Mouse (Mus musculus): Measurements from ENCODE around the gene Oaz1. TPM values are rescaled to one million over a fixed set of nuclear protein-coding genes. Genes with fewer than 3 reads are reported as not detected.
"Not testable (repeated sequence)": the region's sequence is repeated elsewhere in the genome, so short reads cannot be mapped to it uniquely, and the experiment has no call there.

The Oaz1 gene
- total RNA-seq, 2 experiments from 2014 or later = 893 to 962 TPM

- no peak for DNase-seq
- intact Hi-C loops (cut with DNase I) = no loop called here
Observed at GRCm38 (mm10) chr10:80818599-80819281, 7.7 kb upstream of the Oaz1 start.

GRCm38 (mm10) chr10:80819406-80819805 lies 7.0 kb upstream of the Oaz1 start:
- no peak for DNase-seq
- intact Hi-C loops (cut with DNase I) = no loop called here

- intact Hi-C loops (cut with DNase I) = loop anchor here (2.0 to 5.0 kb wide), 2 partner anchors 57 to 175 kb away; no protein-coding TSS in a partner anchor
- no peak for DNase-seq
Observed at GRCm38 (mm10) chr10:80821991-80822390, 4.5 kb upstream of the Oaz1 start.

- no peak for DNase-seq
- intact Hi-C loops (cut with DNase I) = loop anchor here (2.0 to 5.0 kb wide), 2 partner anchors 56 to 175 kb away; no protein-coding TSS in a partner anchor
Observed at GRCm38 (mm10) chr10:80822528-80822927, 3.9 kb upstream of the Oaz1 start.

GRCm38 (mm10) chr10:80823316-80823715 lies 3.1 kb upstream of the Oaz1 start:
- no peak for DNase-seq
- intact Hi-C loops (cut with DNase I) = loop anchor here (2.0 to 5.0 kb wide), 2 partner anchors 55 to 174 kb away; no protein-coding TSS in a partner anchor

- DNase-seq = no peak
- intact Hi-C loops (cut with DNase I) = loop anchor here (2.0 to 5.0 kb wide), 2 partner anchors 55 to 173 kb away; no protein-coding TSS in a partner anchor
Observed at GRCm38 (mm10) chr10:80823847-80824643, 2.4 kb upstream of the Oaz1 start.

- intact Hi-C loops (cut with DNase I) = loop anchor here (5.0 kb wide), 1 partner anchor 172 kb away; no protein-coding TSS in a partner anchor
- no peak for DNase-seq
Observed at GRCm38 (mm10) chr10:80824827-80825226, 1.6 kb upstream of the Oaz1 start.

GRCm38 (mm10) chr10:80827063-80827869 lies 810 bp downstream of the Oaz1 start:
- intact Hi-C loops (cut with DNase I) = no loop called here
- DNase-seq = no peak

GRCm38 (mm10) chr10:80827870-80828420 lies 1.5 kb downstream of the Oaz1 start:
- no peak for DNase-seq
- intact Hi-C loops (cut with DNase I) = no loop called here

GRCm38 (mm10) chr10:80828587-80828986 lies 2.1 kb downstream of the Oaz1 start:
- intact Hi-C loops (cut with DNase I); DNase-seq: not testable (repeated sequence)

- no peak for DNase-seq
- intact Hi-C loops (cut with DNase I) = no loop called here
Observed at GRCm38 (mm10) chr10:80829359-80830278, 3.2 kb downstream of the Oaz1 start.

GRCm38 (mm10) chr10:80831136-80831535 lies 4.7 kb downstream of the Oaz1 start:
- DNase-seq = peak; percentile 45 to 57
- intact Hi-C loops (cut with DNase I) = no loop called here

GRCm38 (mm10) chr10:80832818-80833217 lies 6.4 kb downstream of the Oaz1 start:
- no peak for DNase-seq
- intact Hi-C loops (cut with DNase I) = loop anchor here (2.0 kb wide), 1 partner anchor 22 kb away; the partner anchor contains the start of genes Lsm7 and Sppl2b

- intact Hi-C loops (cut with DNase I) = no loop called here
- no peak for DNase-seq
Observed at GRCm38 (mm10) chr10:80835617-80836016, 9.2 kb downstream of the Oaz1 start.

GRCm38 (mm10) chr10:80836949-80837379 lies 10.5 kb downstream of the Oaz1 start:
- DNase-seq = no peak
- intact Hi-C loops (cut with DNase I) = no loop called here

GRCm38 (mm10) chr10:80837827-80838226 lies 11.4 kb downstream of the Oaz1 start:
- peak; percentile 35 to 51 for DNase-seq
- intact Hi-C loops (cut with DNase I) = no loop called here

GRCm38 (mm10) chr10:80838346-80838912 lies 12.0 kb downstream of the Oaz1 start:
- no peak for DNase-seq
- intact Hi-C loops (cut with DNase I) = no loop called here

- no peak for DNase-seq
- intact Hi-C loops (cut with DNase I) = no loop called here
Observed at GRCm38 (mm10) chr10:80839848-80840247, 13.4 kb downstream of the Oaz1 start.

- DNase-seq = no peak
- intact Hi-C loops (cut with DNase I) = no loop called here
Observed at GRCm38 (mm10) chr10:80841685-80842084, 15.2 kb downstream of the Oaz1 start.
